Mouse (Mus musculus) kidney, embryonic 16.5 days (tissue): ENCODE measurements around the gene Dhrs7c. TPM values are rescaled to one million over a fixed set of nuclear protein-coding genes. Genes with fewer than 3 reads are reported as not detected.

Source experiments
- polyA plus RNA-seq: library from polyadenylated mRNA; unstranded; fragments of >200 nt; fragmentation: Nextera tagmentation; extraction: Ambion mirVana; gene quantifications from 2 replicates; pipeline ENCODE4 v1.2.1, GENCODE M21; 2015

The Dhrs7c gene
- polyA plus RNA-seq, 1 experiment from 2014 or later: 0.29 TPM

Other genes starting within 250 kb of the Dhrs7c start
- gene Rcvrn, start 102.9 kb upstream of the Dhrs7c start, polyA plus RNA-seq: not detected in 2 replicates
- 0.07 TPM in 1 of 2 replicates, not detected in the other for gene Glp2r, start 27.0 kb upstream of the Dhrs7c start, polyA plus RNA-seq
- gene Gsg1l2, start 23.6 kb upstream of the Dhrs7c start, polyA plus RNA-seq: not detected in 2 replicates
- 1.9 and 2.6 TPM in 2 replicates for gene Usp43, start 124.0 kb downstream of the Dhrs7c start, polyA plus RNA-seq
- gene Cfap52, start 167.5 kb downstream of the Dhrs7c start, polyA plus RNA-seq: 1.7 and 2.2 TPM in 2 replicates
- 48.9 and 49.6 TPM in 2 replicates for gene Stx8, start 168.0 kb downstream of the Dhrs7c start, polyA plus RNA-seq